Mouse (Mus musculus) liver, embryonic 12.5 days (tissue): Measurements from ENCODE around the gene Ablim2. TPM values are rescaled to one million over a fixed set of nuclear protein-coding genes. Genes with fewer than 3 reads are reported as not detected.

ENCODE experiments used
- ATAC-seq: fragments of 200-750 bp; cut with Nextera tagmentation; 2 replicates; pipeline ENCODE4 v1.8.0; 2017; ENCODE audit warnings: moderate number of reproducible peaks, mild to moderate bottlenecking, moderate library complexity
- H3K27ac ChIP-seq: fragments of 300-500 bp; sonication (generic); 2 replicates; pipeline ENCODE4 v1.5.1; 2016; ENCODE audit warnings: mild to moderate bottlenecking
- H3K27me3 ChIP-seq: fragments of 300-500 bp; sonication (generic); replicated peaks from 2 replicates; pipeline ENCODE4 v1.6.1; 2016; ENCODE audit warnings: mild to moderate bottlenecking, moderate library complexity
- H3K36me3 ChIP-seq: fragments of 300-500 bp; sonication (generic); 2 replicates; pipeline ENCODE4 v1.6.1; 2016; ENCODE audit warnings: mild to moderate bottlenecking, moderate library complexity
- H3K4me1 ChIP-seq: fragments of 300-500 bp; sonication (generic); 2 replicates; pipeline ENCODE4 v1.6.1; 2016
- H3K4me2 ChIP-seq: fragments of 300-500 bp; sonication (generic); 2 replicates; pipeline ENCODE4 v1.6.1; 2016; ENCODE audit warnings: mild to moderate bottlenecking, moderate library complexity
- H3K4me3 ChIP-seq: fragments of 300-500 bp; sonication (generic); 2 replicates; pipeline ENCODE4 v1.5.1; 2016; ENCODE audit warnings: mild to moderate bottlenecking, moderate library complexity
- H3K9ac ChIP-seq: fragments of 300-500 bp; sonication (generic); 2 replicates; pipeline ENCODE4 v1.6.1; 2016; ENCODE audit warnings: mild to moderate bottlenecking, moderate library complexity
- H3K9me3 ChIP-seq: fragments of 300-500 bp; sonication (generic); replicated peaks from 2 replicates; pipeline ENCODE4 v1.6.1; 2016; ENCODE audit warnings: mild to moderate bottlenecking, moderate library complexity
- WGBS: fragments of 180-500 bp; shearing (Covaris S2); methylation state at CpG from one replicate; pipeline ENCODE4 v1.1.7; 2016; ENCODE audit not compliant: insufficient replicate concordance; 5-methylcytosine and 5-hydroxymethylcytosine counted together
- polyA plus RNA-seq: library from polyadenylated mRNA; unstranded; fragments of >200 nt; fragmentation: Nextera tagmentation; extraction: Ambion mirVana; gene quantifications from 2 replicates; pipeline ENCODE4 v1.2.1, GENCODE M21; 2016

Gene Ablim2
- polyA plus RNA-seq, 1 experiment from 2014 or later = 0.12 TPM

GRCm38 (mm10) chr5:35926511-35926910 lies 168.8 kb downstream of the Ablim2 start:
- no peak for ATAC-seq
- H3K4me3 ChIP-seq = no peak overlapping the region
- H3K4me2 ChIP-seq = no peak overlapping the region
- no peaks in the 10 kb centered on the region for H3K36me3 ChIP-seq
- 70% methylated on average over 8 of the region's 8 CpGs for WGBS
- no peak overlapping the region for H3K9ac ChIP-seq
- no peaks in the 10 kb centered on the region for H3K4me1 ChIP-seq
- H3K9me3 ChIP-seq = no peaks in the 10 kb centered on the region
- H3K27me3 ChIP-seq = no peaks in the 10 kb centered on the region
- H3K27ac ChIP-seq = no peak overlapping the region

- Histone ChIP-seq H3K27me3 (no peaks in the 10 kb centered on the region), H3K4me1 (no peaks in the 10 kb centered on the region), H3K4me2 (no peak overlapping the region), H3K27ac (no peak overlapping the region), H3K4me3 (no peak overlapping the region), H3K9me3 (no peaks in the 10 kb centered on the region), H3K36me3 (no peaks in the 10 kb centered on the region), H3K9ac (no peak overlapping the region)
- ATAC-seq = no peak
- 54% methylated on average over 5 of the region's 5 CpGs for WGBS
Observed at GRCm38 (mm10) chr5:35931296-35931695, 173.6 kb downstream of the Ablim2 start.

GRCm38 (mm10) chr5:35933059-35933458 lies 175.4 kb downstream of the Ablim2 start:
- Histone ChIP-seq H3K4me2 (no peak overlapping the region), H3K36me3 (no peaks in the 10 kb centered on the region), H3K27me3 (no peaks in the 10 kb centered on the region), H3K4me3 (no peak overlapping the region), H3K4me1 (no peaks in the 10 kb centered on the region), H3K27ac (no peak overlapping the region), H3K9ac (no peak overlapping the region), H3K9me3 (no peaks in the 10 kb centered on the region)
- ATAC-seq = no peak
- 64% methylated on average over 10 of the region's 10 CpGs for WGBS

Other genes with a start within 250 kb of the Ablim2 start
- gene Cpz, start 232.2 kb upstream of the Ablim2 start, polyA plus RNA-seq = 1.8 and 1.9 TPM in 2 replicates
- 5.0 and 5.3 TPM in 2 replicates for gene Trmt44, start 182.8 kb upstream of the Ablim2 start, polyA plus RNA-seq
- 4.1 and 4.4 TPM in 2 replicates for gene Acox3, start 174.8 kb upstream of the Ablim2 start, polyA plus RNA-seq
- 1.2 and 1.4 TPM in 2 replicates for gene Htra3, start 78.1 kb upstream of the Ablim2 start, polyA plus RNA-seq
- gene Sh3tc1, start 17.9 kb upstream of the Ablim2 start, polyA plus RNA-seq = 3.3 and 3.8 TPM in 2 replicates
- 2.6 and 2.7 TPM in 2 replicates for gene Afap1, start 135.4 kb downstream of the Ablim2 start, polyA plus RNA-seq